8 mouse cellular contexts compared by ENCODE assay signal in genomic region chr11:97988530-97989096, GRCm38 (mm10). TPM values are rescaled to one million over a fixed set of nuclear protein-coding genes. Genes with fewer than 3 reads are reported as not detected.
DNase-seq lines count a peak whose midpoint lies in the region; ATAC-seq and TF ChIP-seq lines count a peak whose summit lies in the region.

No protein-coding gene starts in this region.

- peaks cover 32% of the 10 kb centered on the region for H3K4me1 ChIP-seq in embryonic facial prominence, embryonic 13.5 days
- no peaks in the 10 kb centered on the region; the same call in 1 of the 2 replicates for H3K4me1 ChIP-seq in heart, adult 2 months (ENCODE audit: control insufficient read depth, insufficient read depth, low read length)
- no peaks in the 10 kb centered on the region for H3K4me1 ChIP-seq in kidney, adult 2 months (ENCODE audit: control insufficient read depth, insufficient read depth, low read length)
- peaks cover 19% of the 10 kb centered on the region; the same call in 1 of the 2 replicates for H3K4me1 ChIP-seq in limb, embryonic 12.5 days (replicated peaks)
- peaks cover 7% of the 10 kb centered on the region; the same call in 1 of the 2 replicates for H3K4me1 ChIP-seq in midbrain, embryonic 14.5 days (ENCODE audit: control insufficient read depth, insufficient read depth, low read length)

- H3K79me2 ChIP-seq in heart, adult 2 months (replicated peaks; ENCODE audit: control insufficient read depth, insufficient read depth, low read length), result no peaks in the 10 kb centered on the region

- WGBS in embryonic facial prominence, embryonic 13.5 days, result under 1% methylated on average over 26 of the region's 26 CpGs
- WGBS in heart, adult 2 months, result under 1% methylated on average over 26 of the region's 26 CpGs
- under 1% methylated on average over 26 of the region's 26 CpGs for WGBS in kidney, adult 2 months
- WGBS in limb, embryonic 12.5 days, result under 1% methylated on average over 26 of the region's 26 CpGs
- under 1% methylated on average over 26 of the region's 26 CpGs for WGBS in midbrain, embryonic 14.5 days

- H3K36me3 ChIP-seq in embryonic facial prominence, embryonic 13.5 days, result no peaks in the 10 kb centered on the region
- no peaks in the 10 kb centered on the region for H3K36me3 ChIP-seq in heart, adult 2 months (ENCODE audit: control insufficient read depth, insufficient read depth, low read length)
- no peaks in the 10 kb centered on the region for H3K36me3 ChIP-seq in kidney, adult 2 months (ENCODE audit: control insufficient read depth, insufficient read depth, low read length)
- no peaks in the 10 kb centered on the region for H3K36me3 ChIP-seq in limb, embryonic 12.5 days
- no peaks in the 10 kb centered on the region for H3K36me3 ChIP-seq in midbrain, embryonic 14.5 days (ENCODE audit: control insufficient read depth, insufficient read depth, low read length)

- TF ChIP-seq EP300 in heart, adult 2 months (IDR thresholded peaks at IDR 0.05; ENCODE audit: insufficient read depth, low read depth, low read length), result peak; percentile 70; the same call in 1 of the 2 replicates

- DNase-seq in A20 (ENCODE audit: low read depth, low spot score), result peak; percentile 94
- peak; percentile 51 to 64 for DNase-seq in adrenal gland, postnatal 4 days (ENCODE audit: low spot score in 2 of 2)
- DNase-seq in heart, adult 2 months, result peak; percentile 89 to 92
- DNase-seq in kidney, adult 2 months, result peak; percentile 95
- DNase-seq in midbrain, embryonic 14.5 days, result peak; percentile 94
- peak; percentile 84 for DNase-seq in spleen, adult 12 weeks (ENCODE audit: low spot score)

- intact Hi-C loops in heart, adult 2 months (cut with DNase I), result no loop called here

- H3K9ac ChIP-seq in embryonic facial prominence, embryonic 13.5 days, result peak overlapping the region; percentile 74
- peak overlapping the region; percentile 72 for H3K9ac ChIP-seq in heart, adult 2 months (ENCODE audit: low read depth, low read length)
- H3K9ac ChIP-seq in limb, embryonic 12.5 days (replicated peaks), result peak overlapping the region; percentile 76
- H3K9ac ChIP-seq in midbrain, embryonic 14.5 days (replicated peaks; ENCODE audit: low read length), result peak overlapping the region; percentile 73

- TF ChIP-seq CTCF in heart, adult 2 months (IDR thresholded peaks at IDR 0.05), result no peak
- TF ChIP-seq CTCF in kidney, adult 2 months (conservative IDR thresholded peaks at IDR 0.05; ENCODE audit: insufficient read depth, insufficient read length, low read depth, low read length), result no peak

- H3K4me3 ChIP-seq in embryonic facial prominence, embryonic 13.5 days, result peak overlapping the region; percentile 71
- peak overlapping the region; percentile 93 for H3K4me3 ChIP-seq in heart, adult 2 months
- peak overlapping the region; percentile 82 for H3K4me3 ChIP-seq in kidney, adult 2 months (ENCODE audit: insufficient read depth, low read depth, low read length)
- H3K4me3 ChIP-seq in limb, embryonic 12.5 days (replicated peaks), result peak overlapping the region; percentile 90
- peak overlapping the region; percentile 75 for H3K4me3 ChIP-seq in midbrain, embryonic 14.5 days (replicated peaks; ENCODE audit: low read depth, low read length)

- ATAC-seq in embryonic facial prominence, embryonic 13.5 days (ENCODE audit: insufficient number of reproducible peaks, insufficient read depth, low FRiP score, low TSS enrichment, low read depth), result peak; percentile 72
- ATAC-seq in limb, embryonic 12.5 days (ENCODE audit: insufficient number of reproducible peaks, insufficient read depth, low FRiP score, low TSS enrichment, low read depth), result peak; percentile 60
- peak; percentile 86 for ATAC-seq in midbrain, embryonic 14.5 days (ENCODE audit: low FRiP score, low TSS enrichment)

- H3K9me3 ChIP-seq in embryonic facial prominence, embryonic 13.5 days, result no peaks in the 10 kb centered on the region
- no peaks in the 10 kb centered on the region for H3K9me3 ChIP-seq in limb, embryonic 12.5 days
- H3K9me3 ChIP-seq in midbrain, embryonic 14.5 days (ENCODE audit: control insufficient read depth, low read length), result no peaks in the 10 kb centered on the region

- peaks cover 36% of the 10 kb centered on the region for H3K27me3 ChIP-seq in embryonic facial prominence, embryonic 13.5 days
- no peaks in the 10 kb centered on the region for H3K27me3 ChIP-seq in heart, adult 2 months (ENCODE audit: control insufficient read depth, insufficient read depth, low read length)
- no peaks in the 10 kb centered on the region for H3K27me3 ChIP-seq in kidney, adult 2 months (replicated peaks; ENCODE audit: control insufficient read depth, insufficient read depth, low read length)
- H3K27me3 ChIP-seq in limb, embryonic 12.5 days, result peaks cover 45% of the 10 kb centered on the region
- H3K27me3 ChIP-seq in midbrain, embryonic 14.5 days (ENCODE audit: control insufficient read depth, insufficient read depth, low read length), result peaks cover 27% of the 10 kb centered on the region

- H3K27ac ChIP-seq in embryonic facial prominence, embryonic 13.5 days, result peak overlapping the region; percentile 86
- H3K27ac ChIP-seq in heart, adult 2 months, result peak overlapping the region; percentile 92
- H3K27ac ChIP-seq in kidney, adult 2 months (ENCODE audit: insufficient read depth, low read depth, low read length), result peak overlapping the region; percentile 49
- peak overlapping the region; percentile 83 for H3K27ac ChIP-seq in limb, embryonic 12.5 days
- peak overlapping the region; percentile 82 for H3K27ac ChIP-seq in midbrain, embryonic 14.5 days (replicated peaks; ENCODE audit: low read depth, low read length)

- TF ChIP-seq POLR2A in heart, adult 2 months (IDR thresholded peaks at IDR 0.05; ENCODE audit: insufficient read depth, low read depth, low read length), result no peak
- TF ChIP-seq POLR2A in kidney, adult 2 months (IDR thresholded peaks at IDR 0.05; ENCODE audit: low read depth, low read length), result no peak

- H3K4me2 ChIP-seq in embryonic facial prominence, embryonic 13.5 days, result peak overlapping the region; percentile 89
- H3K4me2 ChIP-seq in limb, embryonic 12.5 days, result peak overlapping the region; percentile 88
- peak overlapping the region; percentile 64 for H3K4me2 ChIP-seq in midbrain, embryonic 14.5 days (ENCODE audit: low read length)

RNA-seq across cellular contexts. Expression of gene Plxdc1, which starts 2.4 kb away (rescaled TPM):
- 10 to 100 TPM; 12.5 to 13.3 TPM for total RNA-seq in adrenal gland, postnatal 4 days (2021)
- 0.18 and 0.34 TPM in 2 replicates for polyA plus RNA-seq in embryonic facial prominence, embryonic 13.5 days (2015; fragmentation: Nextera tagmentation; extraction: Ambion mirVana)
- 1 to 10 TPM; 4.5 to 5.5 TPM for total RNA-seq in heart, adult 2 months (2021)
- polyA plus RNA-seq in heart, adult 2 months (2012; rRNA removed), result 6.6 and 8.5 TPM in 2 replicates
- 1.0 TPM in 2 replicates for polyA plus RNA-seq in kidney, adult 2 months (2012; rRNA removed)
- polyA plus RNA-seq in limb, embryonic 12.5 days (2016; fragmentation: Nextera tagmentation; extraction: Ambion mirVana), result 0.12 TPM in 1 of 2 replicates, not detected in the other
- polyA plus RNA-seq in midbrain, embryonic 14.5 days (2014; fragmentation: Nextera tagmentation; extraction: Ambion mirVana), result 0.96 and 1.2 TPM in 2 replicates

RNA-seq across cellular contexts. Expression of gene Arl5c, which starts 7.4 kb away (rescaled TPM):
- total RNA-seq in adrenal gland, postnatal 4 days (2021), result 1 to 10 TPM; 1.6 to 1.9 TPM
- 9.6 and 14.7 TPM in 2 replicates for polyA plus RNA-seq in embryonic facial prominence, embryonic 13.5 days (2015; fragmentation: Nextera tagmentation; extraction: Ambion mirVana)
- under 1 TPM; 0.66 to 0.70 TPM for total RNA-seq in heart, adult 2 months (2021)
- polyA plus RNA-seq in heart, adult 2 months (2012; rRNA removed), result 2.4 and 2.8 TPM in 2 replicates
- 0.75 and 2.8 TPM in 2 replicates for polyA plus RNA-seq in kidney, adult 2 months (2012; rRNA removed)
- 5.9 and 7.1 TPM in 2 replicates for polyA plus RNA-seq in limb, embryonic 12.5 days (2016; fragmentation: Nextera tagmentation; extraction: Ambion mirVana)
- polyA plus RNA-seq in midbrain, embryonic 14.5 days (2014; fragmentation: Nextera tagmentation; extraction: Ambion mirVana), result 7.1 and 12.1 TPM in 2 replicates

RNA-seq across cellular contexts. Expression of gene Cacnb1, which starts 34.2 kb away (rescaled TPM):
- total RNA-seq in adrenal gland, postnatal 4 days (2021), result 10 to 100 TPM; 18.8 TPM
- polyA plus RNA-seq in embryonic facial prominence, embryonic 13.5 days (2015; fragmentation: Nextera tagmentation; extraction: Ambion mirVana), result 16.6 and 17.3 TPM in 2 replicates
- 1 to 10 TPM; 5.9 to 6.1 TPM for total RNA-seq in heart, adult 2 months (2021)
- polyA plus RNA-seq in heart, adult 2 months (2012; rRNA removed), result 10.0 and 10.5 TPM in 2 replicates
- 6.1 and 7.6 TPM in 2 replicates for polyA plus RNA-seq in kidney, adult 2 months (2012; rRNA removed)
- polyA plus RNA-seq in limb, embryonic 12.5 days (2016; fragmentation: Nextera tagmentation; extraction: Ambion mirVana), result 13.2 and 16.0 TPM in 2 replicates
- polyA plus RNA-seq in midbrain, embryonic 14.5 days (2014; fragmentation: Nextera tagmentation; extraction: Ambion mirVana), result 40.6 and 61.2 TPM in 2 replicates

RNA-seq across cellular contexts. Expression of gene Rpl19, which starts 37.9 kb away (rescaled TPM):
- total RNA-seq in adrenal gland, postnatal 4 days (2021), result 1,000 to 10,000 TPM; 1,362 to 1,367 TPM
- 983 and 1,161 TPM in 2 replicates for polyA plus RNA-seq in embryonic facial prominence, embryonic 13.5 days (2015; fragmentation: Nextera tagmentation; extraction: Ambion mirVana)
- 100 to 1,000 TPM; 505 to 604 TPM for total RNA-seq in heart, adult 2 months (2021)
- 348 and 422 TPM in 2 replicates for polyA plus RNA-seq in heart, adult 2 months (2012; rRNA removed)
- polyA plus RNA-seq in kidney, adult 2 months (2012; rRNA removed), result 503 and 653 TPM in 2 replicates
- polyA plus RNA-seq in limb, embryonic 12.5 days (2016; fragmentation: Nextera tagmentation; extraction: Ambion mirVana), result 1,014 and 1,051 TPM in 2 replicates
- polyA plus RNA-seq in midbrain, embryonic 14.5 days (2014; fragmentation: Nextera tagmentation; extraction: Ambion mirVana), result 685 and 710 TPM in 2 replicates

Comparison
In these comparisons a context has a peak if more than half of its experiments do, and no peak if none do; other contexts are left out.
1. Peak in every context shown above with its lines: DNase-seq, ATAC-seq, H3K4me3 ChIP-seq and H3K27ac ChIP-seq.